8 mouse cellular contexts compared by ENCODE assay signal in genomic region chr7:137477950-137478620, GRCm38 (mm10). TPM values are rescaled to one million over a fixed set of nuclear protein-coding genes. Genes with fewer than 3 reads are reported as not detected.
DNase-seq lines count a peak whose midpoint lies in the region; ATAC-seq lines count a peak whose summit lies in the region.

No protein-coding gene starts in this region.

- H3K9me3 ChIP-seq in intestine, embryonic 16.5 days (ENCODE audit: control insufficient read depth, low read length) = no peaks in the 10 kb centered on the region
- no peaks in the 10 kb centered on the region for H3K9me3 ChIP-seq in midbrain, embryonic 10.5 days (replicated peaks)

- intact Hi-C loops in left cerebral cortex, postnatal 25 days (cut with DNase I) = loop anchor here (1.0 to 5.0 kb wide), 6 partner anchors 73 to 1351 kb away; no protein-coding TSS in a partner anchor

- H3K9ac ChIP-seq in intestine, embryonic 16.5 days (ENCODE audit: low read depth, low read length) = no peak overlapping the region

- H3K27ac ChIP-seq in intestine, embryonic 16.5 days (ENCODE audit: low read length) = no peak overlapping the region
- H3K27ac ChIP-seq in midbrain, embryonic 10.5 days (replicated peaks) = peak overlapping the region; percentile 63; the same call in 1 of the 2 replicates

- peak overlapping the region; percentile 57 for H3K4me2 ChIP-seq in intestine, embryonic 16.5 days (ENCODE audit: low read depth, low read length)

- ATAC-seq in intestine, embryonic 16.5 days = peak; percentile 94

- peak; percentile 94 for DNase-seq in adrenal gland, adult 2 months
- peak; percentile 89 for DNase-seq in embryo, embryonic 11.5 days (ENCODE audit: low read depth, low spot score)
- DNase-seq in gastrocnemius, postnatal 4 days (ENCODE audit: low spot score in 2 of 2) = peak; percentile 95 to 97
- DNase-seq in left cerebral cortex, postnatal 25 days (ENCODE audit: low spot score in 2 of 2) = peak; percentile 94 to 95
- peak; percentile 94 for DNase-seq in midbrain, embryonic 10.5 days (ENCODE audit: low spot score)
- DNase-seq in right cerebral cortex, postnatal 36 days (ENCODE audit: low spot score in 2 of 2) = peak; percentile 83 to 88
- DNase-seq in urinary bladder, postnatal 4 days (ENCODE audit: low spot score in 2 of 2) = peak; percentile 85 to 96

- 0 out of 2 replicates have a peak, but pooled peaks cover 3% of the 10 kb centered on the region for H3K4me1 ChIP-seq in intestine, embryonic 16.5 days (ENCODE audit: control insufficient read depth, insufficient read depth, low read length)
- peaks cover 6% of the 10 kb centered on the region for H3K4me1 ChIP-seq in midbrain, embryonic 10.5 days

- no peaks in the 10 kb centered on the region for H3K36me3 ChIP-seq in intestine, embryonic 16.5 days (ENCODE audit: control insufficient read depth, insufficient read depth, low read length)
- H3K36me3 ChIP-seq in midbrain, embryonic 10.5 days = no peaks in the 10 kb centered on the region

- WGBS in intestine, embryonic 16.5 days = 15% methylated on average over 30 of the region's 30 CpGs
- WGBS in midbrain, embryonic 10.5 days = 12% methylated on average over 30 of the region's 30 CpGs

- peaks cover 2% of the 10 kb centered on the region; the same call in 1 of the 2 replicates for H3K27me3 ChIP-seq in intestine, embryonic 16.5 days (replicated peaks; ENCODE audit: control insufficient read depth, insufficient read depth, low read length)
- H3K27me3 ChIP-seq in midbrain, embryonic 10.5 days (ENCODE audit: low read depth, poor library complexity, severe bottlenecking) = 0 out of 2 replicates have a peak, but pooled peaks cover 19% of the 10 kb centered on the region

- H3K4me3 ChIP-seq in intestine, embryonic 16.5 days (ENCODE audit: low read length) = peak overlapping the region; percentile 14; the same call in 1 of the 2 replicates
- H3K4me3 ChIP-seq in midbrain, embryonic 10.5 days = peak overlapping the region; percentile 47

RNA-seq across cellular contexts. Expression of gene Glrx3, which starts 40.7 kb away (rescaled TPM):
- total RNA-seq in adrenal gland, adult 2 months (2021) = 100 to 1,000 TPM; 114 to 144 TPM
- 10.5 and 12.2 TPM in 2 replicates for polyA plus RNA-seq in adrenal gland, adult 2 months (2012; rRNA removed)
- 100 to 1,000 TPM; 112 to 116 TPM for total RNA-seq in gastrocnemius, postnatal 4 days (2021)
- polyA plus RNA-seq in intestine, embryonic 16.5 days (2015; fragmentation: Nextera tagmentation; extraction: Ambion mirVana) = 203 and 218 TPM in 2 replicates
- 100 to 1,000 TPM in 1 of 2 experiments, 10 to 100 TPM in 1; 98.9 to 104 TPM for total RNA-seq in left cerebral cortex, postnatal 25 days (2021)
- 297 and 304 TPM in 2 replicates for polyA plus RNA-seq in midbrain, embryonic 10.5 days (2016; fragmentation: Nextera tagmentation; extraction: Ambion mirVana)
